Mouse (Mus musculus): ENCODE results near the gene Abl1. TPM values are rescaled to one million over a fixed set of nuclear protein-coding genes. Genes with fewer than 3 reads are reported as not detected.

The Abl1 gene
- total RNA-seq, 1 experiment from 2014 or later: 35.4 TPM

DNA sequence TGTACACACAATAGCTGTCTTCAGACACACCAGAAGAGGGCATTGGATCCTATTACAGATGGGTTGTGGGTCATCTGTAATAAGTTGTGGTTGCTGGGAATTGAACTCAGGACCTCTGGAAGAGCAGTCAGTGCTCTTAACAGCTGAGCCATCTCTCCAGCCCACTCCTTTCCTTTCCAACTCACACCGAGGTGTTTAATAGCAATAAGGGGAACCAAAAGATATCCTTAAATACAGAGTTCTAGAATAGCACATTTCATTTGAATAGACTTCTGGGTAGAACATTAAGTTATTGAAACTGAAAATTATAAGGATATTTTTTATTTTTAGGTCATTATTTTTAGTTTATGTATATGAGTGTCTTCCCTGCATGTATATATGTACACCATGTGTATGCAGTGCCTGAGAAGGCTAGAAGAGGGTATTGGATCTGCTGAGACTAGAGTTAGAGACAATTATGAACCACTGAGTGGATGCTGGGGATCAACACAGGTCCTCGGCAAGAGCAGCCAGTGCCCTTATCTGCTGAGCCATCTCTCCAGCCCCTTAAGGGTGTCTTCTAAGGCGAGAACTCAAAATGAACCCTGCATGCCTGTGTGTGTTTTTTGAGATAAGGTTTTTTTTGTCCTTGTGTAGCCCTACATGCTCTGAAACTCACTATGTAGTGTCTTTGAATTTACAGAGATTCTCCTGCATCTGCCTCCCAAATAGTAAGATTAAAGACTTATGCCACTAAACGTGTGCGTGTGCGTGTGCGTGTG, 36.7 kb downstream of the Abl1 start:
- no peak for ATAC-seq (replicated peaks in 1 of 2; ENCODE audit: insufficient read depth in 1 of 2, low FRiP score in 2 of 2, low TSS enrichment in 1 of 2, low read depth in 1 of 2, poor library complexity in 2 of 2, severe bottlenecking in 2 of 2)

DNA sequence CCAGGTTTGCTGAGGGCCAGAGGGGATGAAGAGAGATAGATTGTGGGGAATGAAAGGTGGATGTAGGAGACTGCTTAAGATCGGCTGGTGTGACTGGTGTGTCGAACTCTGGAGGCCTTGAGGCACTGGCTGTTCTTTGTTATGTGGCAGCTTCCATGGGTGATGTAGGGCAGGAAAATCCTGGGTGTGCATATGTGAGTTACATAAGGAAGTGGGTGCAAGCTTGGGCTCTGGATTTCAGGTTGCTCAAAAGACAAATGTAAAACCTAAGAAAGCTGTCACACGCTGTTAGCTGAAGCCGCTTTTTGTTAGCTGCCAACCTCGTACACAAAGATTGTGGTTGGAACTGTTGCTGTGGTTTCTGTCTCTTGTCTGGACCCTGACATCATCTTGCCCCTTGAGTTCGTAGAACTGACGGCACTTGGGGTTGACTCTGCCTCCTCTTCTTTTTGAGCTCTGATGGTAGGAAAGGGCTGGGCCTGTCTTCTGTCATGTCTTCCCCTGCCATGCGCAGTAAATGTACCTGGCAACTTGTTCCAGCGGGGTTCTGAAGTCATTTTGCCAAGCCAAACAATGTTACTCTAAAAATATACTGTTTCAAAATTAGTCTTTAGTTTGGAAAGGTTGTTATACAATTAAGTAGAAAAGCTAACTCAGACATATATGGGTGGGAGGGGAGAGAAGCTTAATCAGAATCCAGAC, 39.6 kb downstream of the Abl1 start:
- no peak for ATAC-seq (replicated peaks in 1 of 2; ENCODE audit: insufficient read depth in 1 of 2, low FRiP score in 2 of 2, low TSS enrichment in 1 of 2, low read depth in 1 of 2, poor library complexity in 2 of 2, severe bottlenecking in 2 of 2)

DNA sequence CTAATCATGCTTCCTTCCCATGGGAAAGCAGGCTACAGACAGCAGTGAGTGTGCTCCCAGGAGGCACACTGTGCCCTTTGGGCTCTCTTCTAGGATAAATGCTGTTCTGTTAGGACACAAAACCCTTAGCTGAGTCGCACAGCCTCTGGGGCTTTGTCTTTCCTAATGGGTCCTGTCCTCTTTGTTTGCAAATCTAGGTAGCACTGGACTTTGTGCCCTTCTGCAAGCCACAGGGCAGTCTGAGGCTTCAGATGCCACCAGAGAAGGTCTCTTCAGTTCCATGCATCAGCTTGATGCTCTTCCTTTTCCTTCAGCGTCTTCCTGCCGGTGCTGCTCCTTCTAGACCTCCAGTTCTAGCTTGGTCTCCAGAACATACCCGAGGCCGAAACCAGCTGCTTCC, 42.5 kb downstream of the Abl1 start:
- ATAC-seq (replicated peaks in 1 of 2; ENCODE audit: insufficient read depth in 1 of 2, low FRiP score in 2 of 2, low TSS enrichment in 1 of 2, low read depth in 1 of 2, poor library complexity in 2 of 2, severe bottlenecking in 2 of 2): no peak

DNA sequence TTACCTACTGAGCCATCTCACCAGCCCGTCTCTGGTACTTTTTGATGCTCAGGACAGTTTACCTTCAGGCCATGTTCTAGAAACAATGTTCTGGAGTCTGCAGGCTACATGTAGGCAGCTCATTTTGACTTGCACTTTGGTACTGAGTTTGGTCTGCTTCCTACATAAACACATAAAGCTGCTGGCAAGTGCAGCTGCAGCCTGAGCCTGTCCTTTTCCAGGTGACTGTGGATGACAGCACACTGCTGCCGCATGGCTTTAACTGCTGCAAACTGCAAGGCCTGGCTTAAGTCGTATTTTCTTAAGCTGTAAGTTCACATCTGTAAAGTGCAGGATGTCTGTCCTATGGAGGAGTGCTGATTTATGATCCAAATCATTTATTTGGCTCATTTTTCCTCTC, 44.3 kb downstream of the Abl1 start:
- ATAC-seq (replicated peaks in 1 of 2; ENCODE audit: insufficient read depth in 1 of 2, low FRiP score in 2 of 2, low TSS enrichment in 1 of 2, low read depth in 1 of 2, poor library complexity in 2 of 2, severe bottlenecking in 2 of 2): no peak

DNA sequence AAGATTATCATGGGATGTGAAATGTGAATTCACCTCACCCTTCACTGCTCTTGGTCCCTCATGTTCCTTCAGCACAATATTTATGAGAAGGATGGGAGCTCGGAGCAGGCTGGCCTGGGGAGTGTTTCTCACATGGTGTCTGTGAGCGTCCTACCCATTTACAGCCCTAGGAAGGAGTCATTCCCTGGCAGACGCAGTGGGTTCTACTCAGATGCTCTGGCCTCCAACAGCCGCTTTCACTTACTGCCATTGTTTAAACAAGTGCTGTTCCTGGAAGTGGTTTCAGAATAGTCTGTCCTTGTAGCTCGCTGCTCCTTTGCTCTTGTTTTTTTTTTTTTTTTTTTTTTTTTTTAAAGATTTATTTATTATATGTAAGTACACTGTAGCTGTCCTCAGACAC, 45.4 kb downstream of the Abl1 start:
- no peak for ATAC-seq (replicated peaks in 1 of 2; ENCODE audit: insufficient read depth in 1 of 2, low FRiP score in 2 of 2, low TSS enrichment in 1 of 2, low read depth in 1 of 2, poor library complexity in 2 of 2, severe bottlenecking in 2 of 2)

DNA sequence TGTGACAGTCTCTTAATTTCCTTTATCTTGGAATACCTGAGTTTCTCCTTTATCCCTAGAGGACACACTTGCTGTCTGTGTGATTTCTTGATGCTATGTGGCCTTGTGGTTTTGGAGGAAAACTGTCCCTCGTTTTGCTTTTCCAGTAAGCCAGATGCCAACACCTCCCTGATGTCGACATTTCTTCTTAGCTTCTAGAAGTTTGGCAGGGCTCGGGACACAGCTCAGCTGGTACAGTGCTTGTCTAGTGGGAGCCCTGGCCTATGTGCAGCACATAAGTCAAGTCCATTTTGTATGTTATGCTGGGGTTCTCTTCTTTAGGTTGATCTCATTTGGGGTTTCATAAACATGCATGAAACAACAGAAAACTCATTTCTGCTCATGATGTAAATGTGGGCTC, 50.9 kb downstream of the Abl1 start:
- no peak for ATAC-seq (replicated peaks in 1 of 2; ENCODE audit: insufficient read depth in 1 of 2, low FRiP score in 2 of 2, low TSS enrichment in 1 of 2, low read depth in 1 of 2, poor library complexity in 2 of 2, severe bottlenecking in 2 of 2)

DNA sequence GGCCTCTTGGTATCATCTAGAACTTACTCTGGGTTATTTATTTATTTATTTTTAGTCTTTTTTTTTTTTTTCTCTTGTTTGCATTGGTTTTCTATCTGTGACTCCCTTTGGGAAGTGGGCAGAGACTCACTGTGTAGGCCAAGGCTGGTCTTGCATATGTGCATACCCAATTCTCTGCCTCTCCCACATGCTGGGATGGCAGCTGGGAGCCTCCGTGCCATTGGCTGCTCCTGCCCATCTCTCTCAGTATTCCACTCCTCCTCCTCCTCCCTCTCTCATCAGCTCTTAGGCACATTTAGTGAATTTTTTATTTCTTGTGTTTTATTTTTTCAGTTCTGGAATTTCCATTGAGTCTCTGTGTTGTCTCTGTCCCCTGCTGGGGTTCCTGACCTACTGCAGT, 53.6 kb downstream of the Abl1 start:
- ATAC-seq (replicated peaks in 1 of 2; ENCODE audit: insufficient read depth in 1 of 2, low FRiP score in 2 of 2, low TSS enrichment in 1 of 2, low read depth in 1 of 2, poor library complexity in 2 of 2, severe bottlenecking in 2 of 2): no peak

DNA sequence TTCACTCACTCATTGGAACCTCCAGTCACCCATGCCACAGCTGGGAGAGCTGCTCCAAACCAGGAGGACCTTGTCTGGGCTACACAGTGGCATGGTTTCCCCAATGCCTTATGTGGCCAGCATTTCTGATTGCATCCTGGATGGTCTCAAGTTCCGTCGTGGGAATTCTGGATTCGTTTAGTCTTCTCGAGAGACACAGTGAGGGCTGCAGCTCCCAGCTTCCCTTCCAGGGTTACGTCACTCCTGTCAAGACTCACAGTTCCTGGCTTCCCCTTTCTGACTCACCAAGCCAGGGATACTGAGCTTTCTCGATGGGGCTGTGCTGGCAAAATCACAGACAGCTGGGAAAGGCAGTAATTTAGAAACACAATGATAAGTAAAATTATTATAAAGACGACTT, 54.0 kb downstream of the Abl1 start:
- no peak for ATAC-seq (replicated peaks in 1 of 2; ENCODE audit: insufficient read depth in 1 of 2, low FRiP score in 2 of 2, low TSS enrichment in 1 of 2, low read depth in 1 of 2, poor library complexity in 2 of 2, severe bottlenecking in 2 of 2)

DNA sequence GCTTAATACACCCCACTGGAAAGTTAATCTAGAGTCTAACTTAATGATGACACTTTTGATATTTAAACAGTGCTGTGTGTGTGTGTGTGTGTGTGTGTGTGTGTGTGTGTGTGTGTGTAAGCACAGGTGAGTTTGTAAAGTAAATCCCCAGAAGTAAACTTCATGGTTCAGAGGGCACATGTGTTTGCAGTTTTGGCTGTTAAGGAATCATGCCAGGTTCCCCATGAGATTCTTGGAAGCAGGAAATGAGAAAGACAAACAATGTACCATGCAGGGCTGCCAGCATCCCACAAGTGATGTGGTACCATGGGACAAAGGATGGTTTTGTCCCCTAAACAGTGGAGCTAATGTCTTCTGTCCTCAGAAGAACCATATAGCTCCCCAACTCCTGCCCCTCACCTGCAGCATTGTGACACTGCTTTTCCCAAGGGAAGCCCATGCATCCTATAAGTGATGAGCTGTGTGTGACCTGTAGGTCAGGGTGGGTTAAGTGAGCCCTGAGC, 57.6 kb downstream of the Abl1 start:
- ATAC-seq (replicated peaks in 1 of 2; ENCODE audit: insufficient read depth in 1 of 2, low FRiP score in 2 of 2, low TSS enrichment in 1 of 2, low read depth in 1 of 2, poor library complexity in 2 of 2, severe bottlenecking in 2 of 2): no peak

DNA sequence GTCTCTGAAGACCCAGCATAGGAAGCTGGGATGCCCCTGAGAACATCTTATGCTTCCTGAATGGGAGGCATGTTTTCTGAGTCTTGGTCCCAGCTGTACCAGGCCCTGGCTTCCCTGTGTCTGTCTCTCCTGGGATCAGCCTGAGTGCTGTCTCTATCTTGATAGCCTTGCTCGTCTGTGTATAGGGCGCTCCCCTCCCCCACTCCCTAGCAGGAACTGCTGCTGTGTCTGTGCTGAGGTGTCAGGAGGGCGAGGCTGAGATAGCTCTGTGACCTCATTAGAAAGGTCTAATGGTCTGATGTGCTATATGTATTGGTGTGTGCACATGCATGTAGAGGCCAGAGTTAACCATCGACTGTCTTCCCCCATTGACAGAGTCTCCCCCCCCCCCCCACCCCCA, 58.7 kb downstream of the Abl1 start:
- ATAC-seq (replicated peaks in 1 of 2; ENCODE audit: insufficient read depth in 1 of 2, low FRiP score in 2 of 2, low TSS enrichment in 1 of 2, low read depth in 1 of 2, poor library complexity in 2 of 2, severe bottlenecking in 2 of 2): no peak

DNA sequence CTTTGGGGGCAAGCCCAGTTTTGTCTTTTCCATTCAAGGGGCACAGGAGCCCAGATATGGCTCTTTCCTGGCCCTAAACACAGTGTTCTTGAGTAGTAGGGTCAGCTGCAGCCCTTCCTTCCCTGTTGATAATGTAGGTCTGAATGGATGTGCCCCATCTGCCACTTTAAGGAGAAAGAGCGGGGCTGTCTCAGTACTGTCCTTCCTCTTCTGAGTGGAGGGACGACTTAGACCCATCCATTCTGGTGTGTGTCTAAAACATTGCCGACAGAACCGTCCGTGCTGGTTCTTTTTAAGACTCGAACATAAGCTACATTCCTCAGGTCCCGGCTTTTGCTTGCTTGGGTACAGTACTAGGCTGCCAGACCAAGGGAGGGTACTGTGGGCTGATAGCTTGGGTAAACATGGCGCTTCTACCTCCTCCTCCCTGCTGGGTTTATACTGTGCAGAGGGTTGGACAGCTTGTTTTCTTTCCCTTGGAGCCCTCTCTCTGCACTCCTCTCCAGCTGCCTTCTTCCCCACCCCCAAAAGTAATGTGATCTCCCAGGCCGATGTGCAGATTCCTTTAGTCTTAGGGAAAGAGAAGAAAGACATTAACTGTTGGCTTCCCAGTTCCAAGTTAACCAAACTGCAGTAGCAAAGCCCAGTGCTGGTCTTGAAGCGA, 61.0 kb downstream of the Abl1 start:
- no peak for ATAC-seq (replicated peaks in 1 of 2; ENCODE audit: insufficient read depth in 1 of 2, low FRiP score in 2 of 2, low TSS enrichment in 1 of 2, low read depth in 1 of 2, poor library complexity in 2 of 2, severe bottlenecking in 2 of 2)

DNA sequence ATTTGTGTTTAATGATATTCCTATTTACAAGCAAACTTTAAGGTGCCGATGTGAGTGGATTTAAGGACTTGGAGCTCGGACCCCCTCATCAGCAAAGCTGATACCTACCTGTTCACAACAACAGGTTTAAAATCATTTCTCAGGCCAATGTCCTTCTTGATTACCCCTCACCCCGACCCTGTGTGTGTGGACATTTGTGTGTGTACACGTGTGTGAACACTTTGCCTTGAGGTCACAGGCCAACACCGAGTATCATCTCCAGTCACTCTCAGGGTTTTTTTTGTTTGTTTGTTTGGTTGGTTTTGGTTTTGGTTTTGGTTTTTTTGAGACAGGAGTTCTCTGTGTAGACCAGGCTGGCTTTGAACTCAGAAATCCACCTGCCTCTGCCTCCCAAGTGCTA, 62.0 kb downstream of the Abl1 start:
- no peak for ATAC-seq (replicated peaks in 1 of 2; ENCODE audit: insufficient read depth in 1 of 2, low FRiP score in 2 of 2, low TSS enrichment in 1 of 2, low read depth in 1 of 2, poor library complexity in 2 of 2, severe bottlenecking in 2 of 2)

DNA sequence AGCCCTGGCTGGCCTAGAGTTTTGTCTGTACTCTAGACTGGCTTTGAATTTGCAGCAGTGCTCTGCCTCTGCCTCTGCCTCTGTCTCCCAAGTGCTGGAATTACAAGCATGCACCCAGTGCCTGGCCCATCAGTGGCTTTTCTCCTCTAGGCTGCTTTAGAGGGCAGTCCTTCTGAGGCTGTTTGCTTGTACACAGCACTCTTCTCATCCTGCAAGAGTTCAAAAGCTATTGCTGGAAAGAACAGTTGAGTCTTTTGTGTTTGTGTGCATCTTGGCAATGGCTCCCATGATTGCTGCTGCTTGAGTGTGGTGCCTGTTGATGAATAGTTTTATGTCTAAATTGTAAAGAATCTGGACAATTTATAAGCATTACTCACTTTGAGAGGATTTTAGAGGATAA, 69.3 kb downstream of the Abl1 start:
- ATAC-seq (replicated peaks in 1 of 2; ENCODE audit: insufficient read depth in 1 of 2, low FRiP score in 2 of 2, low TSS enrichment in 1 of 2, low read depth in 1 of 2, poor library complexity in 2 of 2, severe bottlenecking in 2 of 2): no peak

DNA sequence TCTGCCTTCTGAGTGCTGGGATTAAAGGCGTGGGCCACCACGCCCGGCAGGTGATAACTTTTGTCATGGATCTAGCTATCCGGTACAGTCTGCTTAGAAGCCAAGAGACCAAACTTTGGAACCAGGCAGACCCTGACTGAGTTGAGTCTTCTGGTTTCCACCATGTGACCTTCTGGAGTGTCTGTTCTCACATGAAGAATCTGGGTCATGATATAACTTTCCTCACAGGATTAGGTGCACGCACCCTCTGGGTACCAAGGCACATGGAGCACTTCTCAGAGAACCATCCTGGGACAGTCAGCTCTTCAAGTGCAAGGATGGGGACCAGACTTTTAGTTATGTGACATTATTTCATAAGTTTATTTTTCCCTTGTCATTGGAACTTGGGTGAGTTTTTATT, 70.8 kb downstream of the Abl1 start:
- no peak for ATAC-seq (replicated peaks in 1 of 2; ENCODE audit: insufficient read depth in 1 of 2, low FRiP score in 2 of 2, low TSS enrichment in 1 of 2, low read depth in 1 of 2, poor library complexity in 2 of 2, severe bottlenecking in 2 of 2)

DNA sequence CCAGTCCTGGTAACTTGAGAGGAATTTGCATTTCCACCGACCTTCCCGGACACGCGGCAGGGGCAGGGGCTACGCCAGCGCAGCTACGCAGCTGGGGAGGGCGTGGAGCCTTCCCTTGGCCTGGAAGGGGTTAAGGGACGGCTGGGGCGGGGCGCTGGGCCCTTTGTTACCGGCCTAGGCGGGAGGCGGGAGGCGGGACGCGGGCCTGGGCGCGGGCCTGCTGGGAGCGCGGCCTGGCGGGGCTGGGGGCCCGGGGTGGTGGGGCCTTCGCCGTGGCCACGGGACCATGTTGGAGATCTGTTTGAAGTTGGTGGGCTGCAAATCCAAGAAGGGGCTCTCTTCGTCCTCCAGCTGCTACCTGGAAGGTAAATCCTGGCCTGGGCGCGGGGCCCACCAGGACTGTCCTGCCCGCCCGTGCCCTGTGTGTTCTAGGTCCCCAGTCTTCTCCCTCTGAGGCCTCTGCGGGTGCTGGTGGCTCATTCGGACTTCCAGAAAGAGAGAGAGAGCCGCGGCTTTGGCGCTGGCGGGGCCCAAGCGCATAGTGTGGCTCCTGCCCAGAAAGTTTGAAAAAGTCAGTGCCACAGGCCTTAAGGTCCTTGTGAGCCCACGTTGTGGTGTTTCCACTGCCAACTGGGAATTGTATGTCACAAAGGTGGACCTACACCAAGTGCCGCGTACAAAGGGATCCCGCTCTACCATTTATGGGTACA, 71.7 kb downstream of the Abl1 start:
- peak; percentile 82 to 90 for ATAC-seq (replicated peaks in 1 of 2; ENCODE audit: insufficient read depth in 1 of 2, low FRiP score in 2 of 2, low TSS enrichment in 1 of 2, low read depth in 1 of 2, poor library complexity in 2 of 2, severe bottlenecking in 2 of 2)

DNA sequence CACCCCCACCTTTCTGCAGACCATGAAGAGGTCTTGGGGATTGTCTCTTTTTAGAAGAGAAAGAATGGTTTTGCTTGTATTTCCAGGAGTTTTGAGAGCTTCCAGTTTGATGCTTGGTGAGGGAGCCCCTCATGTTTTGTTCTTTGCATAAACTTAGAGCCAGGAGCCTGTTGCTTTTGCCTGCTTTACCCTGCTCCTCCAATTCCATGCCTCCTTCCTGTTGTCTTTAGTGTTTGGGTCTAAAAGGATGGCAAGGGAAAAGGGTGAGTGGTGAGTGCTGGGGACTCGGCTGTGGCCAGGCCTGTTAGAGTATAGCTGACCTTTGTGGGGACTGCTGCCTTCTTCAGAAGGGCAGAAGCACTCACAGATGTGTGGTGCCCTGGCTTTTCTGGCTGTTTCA, 72.3 kb downstream of the Abl1 start:
- no peak for ATAC-seq (replicated peaks in 1 of 2; ENCODE audit: insufficient read depth in 1 of 2, low FRiP score in 2 of 2, low TSS enrichment in 1 of 2, low read depth in 1 of 2, poor library complexity in 2 of 2, severe bottlenecking in 2 of 2)

DNA sequence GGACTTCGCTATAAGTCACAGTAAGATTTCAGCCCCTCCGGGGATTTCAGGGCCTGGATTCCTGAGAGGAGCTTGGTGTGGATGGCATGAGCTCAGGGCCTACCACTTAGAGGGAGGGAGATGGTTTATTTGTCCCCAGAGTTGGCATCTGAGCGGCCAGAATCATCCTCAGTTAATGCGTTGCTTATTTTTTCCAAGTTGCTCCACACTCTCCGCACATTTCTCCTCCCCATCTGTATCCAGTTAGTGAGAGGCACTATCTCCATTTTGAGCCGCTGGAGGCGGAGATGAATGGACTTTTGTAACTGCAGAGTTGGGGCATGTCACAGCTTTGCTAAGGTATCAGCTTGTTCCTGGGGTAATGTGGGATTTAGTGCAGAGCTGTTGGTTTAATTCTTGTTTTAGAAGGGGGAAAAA, 72.9 kb downstream of the Abl1 start:
- ATAC-seq (replicated peaks in 1 of 2; ENCODE audit: insufficient read depth in 1 of 2, low FRiP score in 2 of 2, low TSS enrichment in 1 of 2, low read depth in 1 of 2, poor library complexity in 2 of 2, severe bottlenecking in 2 of 2): no peak

DNA sequence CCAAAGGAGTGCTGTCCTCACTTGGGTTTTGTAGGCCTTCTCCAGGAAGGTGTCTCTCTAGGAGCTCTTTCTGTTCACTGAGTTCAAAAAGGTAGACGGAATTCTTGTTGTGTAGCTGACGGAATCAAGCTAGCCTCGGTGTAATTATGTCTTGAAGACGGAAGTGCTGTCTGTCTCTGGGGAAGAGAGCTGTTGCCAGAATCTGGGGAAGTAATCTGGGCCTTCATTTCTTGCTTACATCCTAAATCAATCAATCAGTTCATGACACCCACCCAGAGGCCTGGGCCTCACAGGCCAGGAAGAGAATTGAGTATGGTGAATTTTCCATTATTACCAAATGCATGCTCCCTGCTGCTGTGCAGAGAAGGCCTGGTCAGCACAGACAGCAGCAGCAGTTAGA, 73.4 kb downstream of the Abl1 start:
- no peak for ATAC-seq (replicated peaks in 1 of 2; ENCODE audit: insufficient read depth in 1 of 2, low FRiP score in 2 of 2, low TSS enrichment in 1 of 2, low read depth in 1 of 2, poor library complexity in 2 of 2, severe bottlenecking in 2 of 2)
